Mouse (Mus musculus): ENCODE results near the gene Tor4a. TPM values are rescaled to one million over a fixed set of nuclear protein-coding genes. Genes with fewer than 3 reads are reported as not detected.
A peak's percentile ranks its signal among the peaks of the same experiment; 100 is the strongest.

The Tor4a gene
- polyA plus RNA-seq, 1 experiment from 2014 or later: 2.9 TPM

DNA sequence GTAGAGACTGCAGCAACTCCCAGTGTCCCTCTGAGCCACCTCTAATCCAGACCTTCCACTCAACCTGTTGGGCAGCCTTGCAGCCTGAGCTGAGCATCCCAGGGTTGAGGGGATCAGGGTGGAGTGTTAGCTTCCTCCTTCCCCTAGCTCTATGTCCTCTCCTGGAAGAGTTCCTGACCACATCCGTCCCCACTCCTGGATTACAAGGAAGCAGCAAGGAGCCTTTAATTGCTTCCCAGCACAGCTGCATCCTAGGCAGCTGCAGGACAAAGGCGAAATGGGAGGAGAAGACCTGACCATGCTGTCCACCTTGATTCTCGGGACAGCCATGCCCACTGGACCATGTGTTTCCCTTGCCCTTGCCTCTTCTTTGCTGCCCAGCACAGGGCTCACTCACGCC lies 19.6 kb downstream of the Tor4a start:
- H3K27me3 ChIP-seq: peaks cover 44% of the 10 kb centered on the region
- peak overlapping the region; percentile 64 for H3K27ac ChIP-seq
- H3K4me1 ChIP-seq (replicated peaks): peaks cover 64% of the 10 kb centered on the region
- 0 out of 2 replicates have a peak overlapping the region, but pooled peaks have one; percentile 2 for H3K4me3 ChIP-seq (replicated peaks)
- H3K9ac ChIP-seq (replicated peaks): peak overlapping the region; percentile 8; the same call in 1 of the 2 replicates
- H3K9me3 ChIP-seq: no peaks in the 10 kb centered on the region
- ATAC-seq (ENCODE audit: insufficient number of reproducible peaks, insufficient read depth, low FRiP score, low TSS enrichment, low read depth): no peak
- WGBS: 18% methylated on average over 4 of the region's 4 CpGs
- H3K4me2 ChIP-seq: peak overlapping the region; percentile 35
- H3K36me3 ChIP-seq: no peaks in the 10 kb centered on the region

- H3K9ac ChIP-seq (replicated peaks): no peak overlapping the region
- H3K27me3 ChIP-seq: peaks cover 39% of the 10 kb centered on the region
- no peaks in the 10 kb centered on the region for H3K36me3 ChIP-seq
- no peak overlapping the region for H3K4me3 ChIP-seq (replicated peaks)
- 36% methylated on average over 6 of the region's 6 CpGs for WGBS
- ATAC-seq (ENCODE audit: insufficient number of reproducible peaks, insufficient read depth, low FRiP score, low TSS enrichment, low read depth): no peak
- H3K4me1 ChIP-seq (replicated peaks): peaks cover 59% of the 10 kb centered on the region
- 0 out of 2 replicates have a peak overlapping the region, but pooled peaks have one; percentile 35 for H3K4me2 ChIP-seq
- peak overlapping the region; percentile 64; the same call in 1 of the 2 replicates for H3K27ac ChIP-seq
- H3K9me3 ChIP-seq: no peaks in the 10 kb centered on the region
These were observed 20.1 kb downstream of the Tor4a start for GRCm38 (mm10) chr2:25176573-25176972.

GRCm38 (mm10) chr2:25175690-25176078 lies 21.0 kb downstream of the Tor4a start:
- H3K9me3 ChIP-seq: no peaks in the 10 kb centered on the region
- ATAC-seq (ENCODE audit: insufficient number of reproducible peaks, insufficient read depth, low FRiP score, low TSS enrichment, low read depth): no peak
- peaks cover 31% of the 10 kb centered on the region for H3K27me3 ChIP-seq
- H3K27ac ChIP-seq: no peak overlapping the region
- no peak overlapping the region for H3K9ac ChIP-seq (replicated peaks)
- no peak overlapping the region for H3K4me2 ChIP-seq
- 81% methylated on average over 4 of the region's 4 CpGs for WGBS
- no peaks in the 10 kb centered on the region for H3K36me3 ChIP-seq
- H3K4me1 ChIP-seq (replicated peaks): peaks cover 51% of the 10 kb centered on the region
- no peak overlapping the region for H3K4me3 ChIP-seq (replicated peaks)

DNA sequence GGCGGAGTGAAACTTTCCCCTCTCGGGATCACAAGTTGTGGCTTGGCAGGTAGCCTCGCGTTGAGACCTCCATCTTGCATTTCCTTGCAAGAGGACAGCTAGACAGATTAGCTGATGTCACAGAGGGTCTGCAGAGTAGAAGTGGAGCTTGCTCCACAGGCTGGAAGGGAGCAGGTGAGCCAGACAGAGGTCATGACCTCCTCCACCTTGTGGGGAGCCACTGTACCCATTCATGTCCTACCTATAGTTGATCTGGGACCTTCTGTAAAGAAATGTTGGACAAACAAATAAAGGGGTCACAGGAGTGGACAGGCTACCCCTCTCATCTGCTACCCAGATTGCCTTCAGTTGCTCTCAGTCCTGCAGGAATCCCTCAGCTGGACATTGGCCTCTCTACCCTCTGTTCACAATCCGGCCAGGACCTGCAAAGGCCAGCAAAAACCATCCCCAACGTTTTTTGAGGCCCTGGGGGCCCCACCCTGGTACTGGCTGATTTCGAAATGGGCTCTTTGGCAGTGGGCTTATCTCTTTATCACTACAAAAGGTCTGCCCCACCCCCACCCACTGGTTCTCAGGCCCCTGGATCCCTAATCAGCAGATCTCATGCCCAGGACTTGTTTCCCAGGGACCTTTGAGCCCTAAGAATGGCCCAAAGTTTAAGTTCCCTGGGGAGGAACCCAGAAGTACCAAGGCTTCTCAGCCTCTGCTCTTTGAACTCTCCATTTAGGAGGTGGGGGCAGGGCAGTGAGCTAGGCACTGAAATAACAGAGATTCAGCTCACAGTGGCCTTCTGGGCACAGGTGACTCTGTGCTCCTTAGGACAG lies 21.6 kb downstream of the Tor4a start:
- 48% methylated on average over 7 of the region's 7 CpGs for WGBS
- H3K4me1 ChIP-seq (replicated peaks): peaks cover 46% of the 10 kb centered on the region
- H3K4me2 ChIP-seq: no peak overlapping the region
- H3K27me3 ChIP-seq: peaks cover 25% of the 10 kb centered on the region
- no peak overlapping the region for H3K27ac ChIP-seq
- no peaks in the 10 kb centered on the region for H3K36me3 ChIP-seq
- ATAC-seq (ENCODE audit: insufficient number of reproducible peaks, insufficient read depth, low FRiP score, low TSS enrichment, low read depth): no peak
- H3K9ac ChIP-seq (replicated peaks): no peak overlapping the region
- H3K9me3 ChIP-seq: no peaks in the 10 kb centered on the region
- no peak overlapping the region for H3K4me3 ChIP-seq (replicated peaks)

DNA sequence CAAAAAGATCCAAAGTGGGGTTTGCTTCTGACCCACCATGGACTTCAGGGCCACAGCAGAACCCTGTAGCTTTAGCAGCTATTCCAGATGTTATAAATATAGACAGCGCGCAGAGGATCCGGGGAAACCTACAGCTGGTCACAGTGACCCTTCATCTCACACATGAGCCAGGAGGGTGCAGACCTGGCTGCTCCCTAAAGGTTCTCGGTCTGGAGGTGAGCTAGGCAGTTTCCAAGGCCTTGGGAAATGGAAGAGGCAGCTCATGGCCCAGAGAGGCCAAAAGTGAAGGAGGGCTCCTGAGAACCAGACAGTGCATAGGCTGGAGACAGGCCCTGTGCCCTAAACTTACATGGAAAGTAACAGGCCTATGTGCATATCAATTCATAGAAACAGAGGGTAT lies 22.9 kb downstream of the Tor4a start:
- no peak overlapping the region for H3K27ac ChIP-seq
- H3K4me2 ChIP-seq: no peak overlapping the region
- no peaks in the 10 kb centered on the region for H3K36me3 ChIP-seq
- no peak overlapping the region for H3K4me3 ChIP-seq (replicated peaks)
- peaks cover 17% of the 10 kb centered on the region for H3K27me3 ChIP-seq
- ATAC-seq (ENCODE audit: insufficient number of reproducible peaks, insufficient read depth, low FRiP score, low TSS enrichment, low read depth): no peak
- no peaks in the 10 kb centered on the region for H3K9me3 ChIP-seq
- no peak overlapping the region for H3K9ac ChIP-seq (replicated peaks)
- H3K4me1 ChIP-seq (replicated peaks): peaks cover 43% of the 10 kb centered on the region
- WGBS: 91% methylated on average over 4 of the region's 4 CpGs

- no peak overlapping the region for H3K4me2 ChIP-seq
- 56% methylated on average over 8 of the region's 8 CpGs for WGBS
- H3K4me3 ChIP-seq (replicated peaks): no peak overlapping the region
- H3K9ac ChIP-seq (replicated peaks): 0 out of 2 replicates have a peak overlapping the region, but pooled peaks have one; percentile 12
- no peaks in the 10 kb centered on the region for H3K36me3 ChIP-seq
- ATAC-seq (ENCODE audit: insufficient number of reproducible peaks, insufficient read depth, low FRiP score, low TSS enrichment, low read depth): no peak
- peaks cover 7% of the 10 kb centered on the region for H3K27me3 ChIP-seq
- H3K4me1 ChIP-seq (replicated peaks): peaks cover 43% of the 10 kb centered on the region
- no peaks in the 10 kb centered on the region for H3K9me3 ChIP-seq
- H3K27ac ChIP-seq: no peak overlapping the region
These were observed 24.1 kb downstream of the Tor4a start for GRCm38 (mm10) chr2:25172629-25173028.

- Histone ChIP-seq H3K9ac (replicated peaks) (no peak overlapping the region), H3K4me1 (replicated peaks) (peaks cover 40% of the 10 kb centered on the region), H3K27me3 (peaks cover 3% of the 10 kb centered on the region), H3K27ac (no peak overlapping the region), H3K4me2 (no peak overlapping the region), H3K36me3 (no peaks in the 10 kb centered on the region), H3K9me3 (no peaks in the 10 kb centered on the region), H3K4me3 (replicated peaks) (no peak overlapping the region)
- ATAC-seq (ENCODE audit: insufficient number of reproducible peaks, insufficient read depth, low FRiP score, low TSS enrichment, low read depth): no peak
- 67% methylated on average over 1 of the region's 1 CpGs for WGBS
These were observed 24.9 kb downstream of the Tor4a start for GRCm38 (mm10) chr2:25171769-25172153.

DNA sequence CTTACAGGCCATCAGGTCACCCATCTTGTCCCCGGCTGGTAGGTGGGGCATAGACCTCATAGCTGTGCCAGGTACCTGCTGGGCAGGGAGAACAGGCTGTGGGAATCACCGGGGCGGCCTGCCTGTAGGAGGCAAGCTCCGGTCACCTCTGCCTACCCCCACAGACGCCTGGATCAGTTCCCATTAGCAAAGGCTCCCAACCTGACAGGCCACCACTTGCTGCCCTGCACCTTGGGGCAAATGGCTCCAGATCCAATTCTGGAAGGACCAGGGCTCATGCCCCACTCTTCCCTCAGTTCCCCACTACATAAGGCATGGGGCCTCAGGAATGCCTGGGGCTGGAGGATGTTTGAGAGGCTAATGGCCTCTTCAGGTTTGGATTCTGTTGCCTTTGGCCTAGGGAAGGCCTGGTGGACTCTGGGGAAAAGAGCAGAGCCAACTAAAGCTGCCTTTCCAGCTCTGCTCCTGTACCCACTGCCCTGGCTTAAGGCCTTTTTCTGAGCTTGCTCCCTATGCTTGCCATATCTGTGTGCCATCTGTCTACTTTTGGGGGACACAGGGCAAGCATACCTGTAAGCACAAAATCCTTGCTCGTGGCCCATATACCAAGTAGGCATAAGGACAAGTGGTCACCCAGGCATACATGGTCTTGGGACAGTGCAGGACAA lies 25.5 kb downstream of the Tor4a start:
- no peak for ATAC-seq (ENCODE audit: insufficient number of reproducible peaks, insufficient read depth, low FRiP score, low TSS enrichment, low read depth)
- no peak overlapping the region for H3K4me3 ChIP-seq (replicated peaks)
- H3K36me3 ChIP-seq: no peaks in the 10 kb centered on the region
- no peak overlapping the region for H3K4me2 ChIP-seq
- peaks cover 35% of the 10 kb centered on the region for H3K4me1 ChIP-seq (replicated peaks)
- H3K27me3 ChIP-seq: peaks cover 3% of the 10 kb centered on the region; the same call in 1 of the 2 replicates
- H3K27ac ChIP-seq: no peak overlapping the region
- 79% methylated on average over 6 of the region's 6 CpGs for WGBS
- H3K9me3 ChIP-seq: no peaks in the 10 kb centered on the region
- H3K9ac ChIP-seq (replicated peaks): no peak overlapping the region

GRCm38 (mm10) chr2:25170326-25171100 lies 26.2 kb downstream of the Tor4a start:
- Histone ChIP-seq H3K4me1 (replicated peaks) (peaks cover 28% of the 10 kb centered on the region), H3K4me2 (no peak overlapping the region), H3K27ac (no peak overlapping the region), H3K36me3 (no peaks in the 10 kb centered on the region), H3K9ac (replicated peaks) (no peak overlapping the region), H3K4me3 (replicated peaks) (no peak overlapping the region), H3K27me3 (no peaks in the 10 kb centered on the region), H3K9me3 (no peaks in the 10 kb centered on the region)
- 60% methylated on average over 10 of the region's 10 CpGs for WGBS
- no peak for ATAC-seq (ENCODE audit: insufficient number of reproducible peaks, insufficient read depth, low FRiP score, low TSS enrichment, low read depth)

- Histone ChIP-seq H3K36me3 (no peaks in the 10 kb centered on the region), H3K9ac (replicated peaks) (no peak overlapping the region), H3K4me1 (replicated peaks) (peaks cover 27% of the 10 kb centered on the region), H3K4me2 (no peak overlapping the region), H3K9me3 (no peaks in the 10 kb centered on the region), H3K27ac (no peak overlapping the region), H3K4me3 (replicated peaks) (no peak overlapping the region), H3K27me3 (no peaks in the 10 kb centered on the region)
- no peak for ATAC-seq (ENCODE audit: insufficient number of reproducible peaks, insufficient read depth, low FRiP score, low TSS enrichment, low read depth)
- 34% methylated on average over 5 of the region's 5 CpGs for WGBS
These were observed 26.9 kb downstream of the Tor4a start for GRCm38 (mm10) chr2:25169778-25170177.

DNA sequence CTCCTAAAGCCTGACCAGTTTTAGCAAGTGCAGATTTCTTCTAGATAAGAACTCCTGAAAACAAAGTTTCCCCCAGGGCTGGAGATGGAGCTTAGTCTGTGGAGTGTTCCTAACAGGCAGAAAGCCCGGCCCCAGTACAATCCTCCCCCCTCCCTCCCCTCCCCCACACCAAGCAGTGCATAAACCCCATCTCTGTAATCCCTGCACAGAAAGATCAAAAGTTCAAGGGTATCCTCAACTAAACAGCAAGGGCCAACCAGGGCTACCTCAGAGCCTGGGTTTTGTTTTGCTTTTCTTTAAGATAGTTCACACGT lies 28.1 kb downstream of the Tor4a start:
- 14% methylated on average over 2 of the region's 2 CpGs for WGBS
- H3K27me3 ChIP-seq: 0 out of 2 replicates have a peak, but pooled peaks cover 3% of the 10 kb centered on the region
- no peaks in the 10 kb centered on the region for H3K36me3 ChIP-seq
- peak overlapping the region; percentile 91 for H3K4me2 ChIP-seq
- ATAC-seq (ENCODE audit: insufficient number of reproducible peaks, insufficient read depth, low FRiP score, low TSS enrichment, low read depth): peak; percentile 4; the same call in 1 of the 2 replicates
- H3K4me3 ChIP-seq (replicated peaks): peak overlapping the region; percentile 52
- H3K9me3 ChIP-seq: no peaks in the 10 kb centered on the region
- H3K27ac ChIP-seq: peak overlapping the region; percentile 78
- H3K4me1 ChIP-seq (replicated peaks): peaks cover 35% of the 10 kb centered on the region
- H3K9ac ChIP-seq (replicated peaks): peak overlapping the region; percentile 69; the same call in 1 of the 2 replicates

All from limb, embryonic 12.5 days (tissue).